Mouse (Mus musculus) cerebellum, postnatal 10 days (tissue): Measurements from ENCODE around the gene 1700057G04Rik.

Experiments
- DNase-seq, 2 experiments: peaks; one replicate each; pipeline ENCODE4 v3.0.0; 2021; ENCODE audit warnings: mixed read lengths in 2 of 2

1700057G04Rik gene

GRCm38 (mm10) chr9:92387404-92387803 lies 78.2 kb downstream of the 1700057G04Rik start:
- no peak for DNase-seq

GRCm38 (mm10) chr9:92402628-92403027 lies 93.5 kb downstream of the 1700057G04Rik start:
- DNase-seq = no peak
